Mouse (Mus musculus) cerebellum, adult 11-12 months (tissue): ENCODE results near the gene Nfam1.
A peak's percentile ranks its signal among the peaks of the same experiment; 100 is the strongest.

Experiments used
- DNase-seq: peaks from one replicate; pipeline ENCODE4 v3.0.0; 2022

Nfam1 gene

GRCm38 (mm10) chr15:82992079-82992783 is 40.9 kb downstream of the Nfam1 start:
- peak; percentile 51 for DNase-seq

- DNase-seq, result no peak
These were observed 43.9 kb downstream of the Nfam1 start for GRCm38 (mm10) chr15:82989190-82989704.

GRCm38 (mm10) chr15:82987732-82988112 is 45.4 kb downstream of the Nfam1 start, which contains the start of gene Tcf20:
Gene Tcf20 (minus strand): TSS chr15:82987872.
- DNase-seq, result peak; percentile 71

GRCm38 (mm10) chr15:82987014-82987731 is 45.9 kb downstream of the Nfam1 start:
- DNase-seq, result no peak

- no peak for DNase-seq
These were observed 48.5 kb downstream of the Nfam1 start for GRCm38 (mm10) chr15:82984574-82984973.

- no peak for DNase-seq
These were observed 49.0 kb downstream of the Nfam1 start for GRCm38 (mm10) chr15:82984097-82984496.

GRCm38 (mm10) chr15:82983416-82984026 is 49.6 kb downstream of the Nfam1 start:
- DNase-seq, result no peak

GRCm38 (mm10) chr15:82982724-82983415 is 50.2 kb downstream of the Nfam1 start:
- no peak for DNase-seq

- DNase-seq, result no peak
These were observed 51.2 kb downstream of the Nfam1 start for GRCm38 (mm10) chr15:82981676-82982520.

GRCm38 (mm10) chr15:82979531-82979930 is 53.6 kb downstream of the Nfam1 start:
- DNase-seq, result no peak

GRCm38 (mm10) chr15:82974471-82974870 is 58.6 kb downstream of the Nfam1 start:
- DNase-seq, result no peak

- DNase-seq, result no peak
These were observed 63.8 kb downstream of the Nfam1 start for GRCm38 (mm10) chr15:82969206-82969721.

GRCm38 (mm10) chr15:82968449-82968848 is 64.7 kb downstream of the Nfam1 start:
- peak; percentile 89 for DNase-seq

GRCm38 (mm10) chr15:82967947-82968346 is 65.2 kb downstream of the Nfam1 start:
- peak; percentile 35 for DNase-seq

GRCm38 (mm10) chr15:82964266-82964825 is 68.8 kb downstream of the Nfam1 start:
- DNase-seq, result peak; percentile 68

GRCm38 (mm10) chr15:82963556-82964156 is 69.5 kb downstream of the Nfam1 start:
- no peak for DNase-seq

- DNase-seq, result no peak
These were observed 70.0 kb downstream of the Nfam1 start for GRCm38 (mm10) chr15:82963090-82963489.

- DNase-seq, result no peak
These were observed 70.6 kb downstream of the Nfam1 start for GRCm38 (mm10) chr15:82962536-82962935.

GRCm38 (mm10) chr15:82960786-82961561 is 72.1 kb downstream of the Nfam1 start:
- peak; percentile 49 for DNase-seq

- no peak for DNase-seq
These were observed 74.0 kb downstream of the Nfam1 start for GRCm38 (mm10) chr15:82959151-82959550.
